Mouse (Mus musculus): Measurements from ENCODE around the gene Flnc. TPM values are rescaled to one million over a fixed set of nuclear protein-coding genes. Genes with fewer than 3 reads are reported as not detected.

The Flnc gene
- polyA plus RNA-seq, 1 experiment, result 6.6 TPM

- no peak for DNase-seq (ENCODE audit: low read depth)
These were observed 51.9 kb downstream of the Flnc start for GRCm38 (mm10) chr6:29484716-29485559.

DNA sequence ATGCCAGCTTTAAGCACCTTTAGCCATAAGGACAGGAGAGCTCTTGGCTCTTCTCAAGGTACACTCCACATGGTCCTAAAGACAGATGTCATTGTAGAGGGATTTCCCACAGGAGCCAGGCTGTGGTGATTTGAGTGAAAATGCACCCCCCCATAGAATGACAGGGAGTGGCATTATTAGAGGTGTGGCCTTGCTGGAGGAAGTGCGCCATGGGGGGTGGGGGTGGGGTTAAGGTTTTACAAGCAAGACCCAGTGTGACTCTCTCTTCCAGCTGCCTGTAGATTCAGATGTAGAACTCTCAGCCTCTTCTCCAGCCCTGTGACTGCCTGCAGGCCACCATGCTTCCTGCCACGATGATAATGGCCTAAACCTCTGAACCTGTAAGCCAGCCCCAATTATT lies 52.9 kb downstream of the Flnc start:
- DNase-seq (ENCODE audit: low read depth), result no peak

- DNase-seq (ENCODE audit: low read depth), result no peak
These were observed 61.0 kb downstream of the Flnc start for GRCm38 (mm10) chr6:29494101-29494500.

- no peak for DNase-seq (ENCODE audit: low read depth)
These were observed 63.2 kb downstream of the Flnc start for GRCm38 (mm10) chr6:29496270-29496669.

DNA sequence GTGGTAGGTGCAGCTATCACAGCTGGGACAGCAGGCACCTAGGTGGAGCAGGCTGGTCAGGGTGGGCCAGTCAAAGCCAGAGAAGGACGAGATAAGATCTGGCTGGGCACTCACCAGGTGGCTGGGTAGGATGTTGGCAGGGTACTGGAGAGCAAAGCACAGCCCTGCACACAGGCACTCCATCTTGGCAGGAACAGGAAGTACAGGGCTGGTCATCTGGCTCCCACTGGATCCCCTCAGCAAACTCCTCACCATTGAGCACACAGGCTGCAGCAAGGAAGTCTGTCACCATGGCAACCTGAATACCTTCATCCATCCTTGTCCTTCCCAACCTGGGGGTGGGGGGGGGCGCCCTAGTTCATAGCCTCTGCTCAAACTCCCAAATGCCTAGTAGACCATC lies 64.7 kb downstream of the Flnc start:
- DNase-seq (ENCODE audit: low read depth), result no peak

DNA sequence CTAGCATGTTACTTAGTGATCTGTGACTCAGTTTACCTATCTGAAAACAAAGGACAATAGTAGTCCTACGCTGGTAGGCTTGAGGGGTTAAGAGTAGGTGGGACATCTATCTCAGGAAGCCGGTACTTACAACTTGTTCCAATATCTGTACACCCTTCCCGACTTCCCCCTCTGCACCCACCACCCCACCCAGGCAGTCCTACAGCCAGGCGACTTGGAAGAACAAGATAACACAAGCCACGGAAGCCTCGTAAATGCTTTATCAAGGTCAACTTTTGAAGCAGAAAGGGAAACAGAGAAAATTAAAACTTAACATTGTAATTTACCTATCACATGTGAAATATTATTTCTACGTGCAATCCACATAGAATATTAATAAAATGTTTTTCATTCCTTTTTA lies 67.1 kb downstream of the Flnc start:
- no peak for DNase-seq (ENCODE audit: low read depth)

DNA sequence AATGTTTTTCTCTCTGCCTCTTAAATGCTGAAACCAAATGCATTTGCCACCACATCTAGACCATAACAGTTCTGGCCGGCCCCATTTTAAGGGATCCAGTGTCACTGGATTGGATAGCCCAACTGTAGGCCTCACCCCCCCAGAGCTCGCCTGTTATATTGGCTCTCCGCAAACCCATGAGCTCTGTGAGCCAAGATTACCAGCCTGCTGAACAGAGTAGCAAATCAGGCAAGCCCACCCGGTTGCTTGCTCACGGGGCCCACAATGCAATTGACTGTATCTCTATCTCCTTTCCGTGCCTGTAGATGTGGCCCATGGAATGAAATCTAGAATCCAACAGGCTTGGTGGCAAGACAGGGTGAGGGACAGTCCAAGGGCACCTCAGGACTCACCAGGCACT lies 67.8 kb downstream of the Flnc start:
- no peak for DNase-seq (ENCODE audit: low read depth)

GRCm38 (mm10) chr6:29501599-29501998 lies 68.5 kb downstream of the Flnc start:
- DNase-seq (ENCODE audit: low read depth), result no peak

DNA sequence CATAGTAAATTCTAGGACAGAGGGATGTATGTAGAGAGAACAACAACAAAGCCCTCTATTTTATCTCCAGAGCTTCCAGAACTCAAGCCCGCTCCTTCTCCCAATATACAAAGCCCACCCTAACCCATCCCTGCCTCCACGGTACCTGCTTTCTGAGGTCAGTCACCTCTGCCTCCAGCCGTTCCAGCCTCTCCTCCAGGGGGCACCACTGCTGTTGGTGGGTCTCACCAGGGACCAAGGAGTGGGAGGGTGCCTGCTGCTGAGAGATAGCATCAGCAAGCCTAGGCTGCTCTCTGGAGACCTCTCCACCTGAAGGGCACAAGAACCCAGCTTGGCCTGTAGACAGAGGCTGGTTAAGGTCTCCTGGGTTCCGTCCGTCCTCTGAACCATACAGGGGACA lies 72.4 kb downstream of the Flnc start:
- DNase-seq (ENCODE audit: low read depth), result no peak

DNA sequence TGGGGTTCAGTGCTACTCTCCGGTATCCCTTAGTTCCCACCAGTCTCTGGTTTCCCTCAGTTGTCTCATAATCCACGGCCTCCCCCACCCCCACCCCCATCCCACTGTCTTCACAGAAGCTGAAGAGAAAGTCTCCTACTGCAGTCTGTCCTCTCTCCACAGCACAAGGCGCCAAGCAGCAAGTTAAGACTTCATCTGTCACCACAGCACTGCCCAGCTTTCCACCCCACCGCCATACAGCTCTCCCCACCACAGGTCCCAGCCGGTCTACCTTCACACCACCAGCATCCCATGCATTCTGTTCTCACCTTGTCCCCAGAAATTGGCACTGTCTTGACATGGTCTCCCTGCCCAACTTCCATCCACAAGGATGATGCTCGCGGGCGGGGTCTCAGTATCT lies 73.8 kb downstream of the Flnc start:
- no peak for DNase-seq (ENCODE audit: low read depth)

GRCm38 (mm10) chr6:29507447-29508309 lies 74.6 kb downstream of the Flnc start, which contains the start of gene Kcp:
TSS of gene Kcp (minus strand) at chr6:29507952.
- DNase-seq (ENCODE audit: low read depth), result no peak

DNA sequence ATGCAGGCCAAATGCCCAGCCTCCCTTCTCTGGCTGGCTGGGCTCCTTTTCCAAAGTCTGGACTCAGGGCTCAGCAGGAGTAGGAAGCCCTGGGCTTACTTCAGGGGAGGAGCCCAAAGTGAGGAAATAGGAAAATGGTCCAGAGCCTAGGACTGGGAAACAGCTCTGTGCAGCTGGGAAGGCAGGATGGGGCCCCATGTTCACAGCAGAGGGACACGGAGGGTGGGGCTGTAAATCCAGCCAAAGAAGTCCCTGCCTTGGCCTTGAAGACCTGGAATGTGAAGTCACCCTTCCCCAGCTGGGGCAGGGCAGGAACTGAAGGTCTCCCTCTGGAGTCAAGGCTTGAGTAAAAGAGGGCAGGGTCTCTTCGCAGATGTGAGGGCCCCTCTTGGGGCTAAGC lies 76.0 kb downstream of the Flnc start:
- DNase-seq (ENCODE audit: low read depth), result no peak

Other genes starting within 250 kb of the Flnc start
- 35.8 and 36.5 TPM in 2 replicates for gene Impdh1, start 216.9 kb upstream of the Flnc start, polyA plus RNA-seq (2012; rRNA removed)
- 11.9 and 21.2 TPM in 2 replicates for gene Hilpda, start 160.8 kb upstream of the Flnc start, polyA plus RNA-seq (2012; rRNA removed)
- gene Fam71f2, start 153.7 kb upstream of the Flnc start, polyA plus RNA-seq (2012; rRNA removed), result 12.4 and 14.0 TPM in 2 replicates
- 0.77 and 2.0 TPM in 2 replicates for gene Fam71f1, start 114.1 kb upstream of the Flnc start, polyA plus RNA-seq (2012; rRNA removed)
- gene Calu, start 85.2 kb upstream of the Flnc start, polyA plus RNA-seq (2012; rRNA removed), result 83.7 and 110 TPM in 2 replicates
- gene Opn1sw, start 44.8 kb upstream of the Flnc start, polyA plus RNA-seq (2012; rRNA removed), result 0.81 and 0.86 TPM in 2 replicates
- gene Ccdc136, start 36.9 kb upstream of the Flnc start, polyA plus RNA-seq (2012; rRNA removed), result 6.1 and 8.4 TPM in 2 replicates
- 315 and 362 TPM in 2 replicates for gene Atp6v1f, start 34.5 kb downstream of the Flnc start, polyA plus RNA-seq (2012; rRNA removed)
- gene Atp6v1fnb, start 38.2 kb downstream of the Flnc start, polyA plus RNA-seq (2012; rRNA removed), result not detected in 2 replicates
- 5.2 and 8.3 TPM in 2 replicates for gene Kcp, start 74.7 kb downstream of the Flnc start, polyA plus RNA-seq (2012; rRNA removed)
- 13.5 and 16.3 TPM in 2 replicates for gene Irf5, start 93.4 kb downstream of the Flnc start, polyA plus RNA-seq (2012; rRNA removed)
- 43.0 and 46.2 TPM in 2 replicates for gene Tnpo3, start 176.6 kb downstream of the Flnc start, polyA plus RNA-seq (2012; rRNA removed)

Measured in gonadal fat pad, adult 2 months (tissue).